Mouse (Mus musculus) gastrocnemius, postnatal 10 days (tissue): ENCODE measurements around the gene Shisa9. TPM values are rescaled to one million over a fixed set of nuclear protein-coding genes. Genes with fewer than 3 reads are reported as not detected.
"Not testable (repeated sequence)": the region's sequence is repeated elsewhere in the genome, so short reads cannot be mapped to it uniquely, and the experiment has no call there.

Source experiments
- DNase-seq: peaks from one replicate; pipeline ENCODE4 v3.0.0; 2021; ENCODE audit warnings: mixed read lengths
- long read RNA-seq, 2 experiments: library from polyadenylated mRNA; stranded (forward); transcript quantifications; one replicate each; pipeline ENCODE4 v2.0.0; 2021
- total RNA-seq, 2 experiments: library from RNA; stranded (reverse); gene quantifications; 2 replicates each; pipeline ENCODE4 v1.2.3; 2021

Gene Shisa9
- under 1 TPM; 0.21 to 0.59 TPM for total RNA-seq
- long read RNA-seq, experiment 1, result 0 reads
- long read RNA-seq, experiment 2, partial matches to known transcripts, result 0 of 1 reads
- long read RNA-seq, experiment 2, other reads (novel, unspliced or antisense), result 1 of 1 reads

DNA sequence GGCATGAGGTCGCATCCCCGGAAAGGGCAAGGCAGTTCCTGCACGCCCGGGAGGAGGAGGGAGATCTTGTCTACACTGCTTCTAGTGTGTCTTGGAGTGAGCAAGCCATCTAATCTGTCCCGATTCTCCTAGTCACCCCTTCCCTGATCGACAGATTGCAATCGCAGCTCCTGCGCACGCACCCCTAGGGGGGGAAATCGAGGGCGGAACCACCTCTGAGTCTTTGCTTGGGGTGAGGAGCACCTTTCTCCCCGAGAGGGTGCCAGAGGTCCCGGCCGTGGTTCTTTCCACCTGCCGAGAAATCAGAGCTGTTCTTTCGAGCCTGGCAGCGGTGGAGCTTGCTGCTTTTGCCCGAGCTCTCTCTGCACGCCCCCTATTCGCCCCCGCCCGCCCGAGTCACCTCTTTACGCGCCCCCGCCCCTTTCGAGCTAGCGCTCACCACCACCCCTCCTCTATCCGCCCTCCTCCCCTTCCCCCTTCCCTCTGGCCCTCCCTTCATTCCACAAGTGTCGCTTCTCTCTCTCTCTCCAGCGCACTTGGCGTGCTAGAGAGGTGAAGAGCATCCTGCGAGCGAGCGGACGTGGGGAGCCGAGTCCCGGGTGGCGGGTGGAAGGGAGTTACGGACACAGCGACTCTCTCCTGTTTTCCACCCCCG, at the start of gene Shisa9:
Gene Shisa9 (plus strand): TSS at position 498 of the 655 bp plus-strand sequence.
- peak; percentile 10 for DNase-seq

DNA sequence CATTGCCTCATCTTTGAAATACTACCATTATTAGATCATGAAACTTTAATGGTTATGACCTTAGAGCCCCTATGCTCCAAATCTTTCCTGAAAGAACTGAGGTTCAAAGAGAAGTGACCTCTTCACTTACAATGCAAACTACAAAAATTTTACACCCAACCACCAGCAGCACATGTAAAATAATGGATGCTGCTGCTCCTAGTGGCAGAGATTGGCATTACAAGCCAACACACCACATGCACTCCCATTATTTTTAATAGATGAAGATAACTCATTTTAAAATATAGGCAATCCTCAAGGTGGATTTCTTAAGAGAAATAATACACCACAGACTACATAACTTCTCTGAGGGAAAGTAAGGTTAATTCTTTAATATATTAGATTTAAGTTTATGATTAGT, 43.4 kb upstream of the Shisa9 start:
- DNase-seq, result peak; percentile 50

DNA sequence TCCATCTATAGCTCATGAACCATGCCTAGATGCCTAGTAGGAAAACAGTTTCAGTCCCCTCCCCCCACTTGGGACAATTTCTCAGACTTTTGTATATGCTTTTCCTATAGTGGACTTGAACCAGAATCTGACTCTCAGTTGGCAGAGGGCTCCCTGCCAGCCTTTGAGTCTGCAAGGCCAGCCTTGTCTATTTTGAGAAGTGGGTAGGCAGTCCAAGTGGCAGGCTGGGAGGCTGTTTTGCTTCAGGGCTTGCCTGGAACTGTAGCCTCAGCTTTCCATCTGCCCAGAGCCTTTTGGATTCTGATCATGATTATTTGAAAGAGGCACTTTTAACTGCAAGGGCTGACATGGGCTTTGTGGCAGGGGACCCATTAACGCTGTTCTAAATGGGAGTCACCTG, 23.2 kb upstream of the Shisa9 start:
- DNase-seq, result no peak

DNA sequence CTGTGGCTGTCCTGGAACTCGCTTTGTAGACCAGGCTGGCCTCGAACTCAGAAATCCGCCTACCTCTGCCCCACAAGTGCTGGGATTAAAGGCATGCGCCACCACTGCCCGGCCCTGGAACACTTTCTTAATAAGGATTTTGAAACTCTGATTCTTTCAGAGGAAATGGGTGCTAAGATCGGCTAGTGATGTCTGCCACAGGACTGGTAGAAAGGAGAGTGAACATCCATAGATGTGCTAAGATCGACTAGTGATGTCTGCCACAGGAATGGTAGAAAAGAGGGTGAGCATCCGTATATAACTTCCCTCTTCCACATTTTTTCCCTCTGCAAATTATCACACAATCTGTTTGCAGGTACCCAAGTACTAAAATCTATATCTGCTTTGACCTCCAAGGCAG, 17.9 kb upstream of the Shisa9 start:
- DNase-seq, result no peak

DNA sequence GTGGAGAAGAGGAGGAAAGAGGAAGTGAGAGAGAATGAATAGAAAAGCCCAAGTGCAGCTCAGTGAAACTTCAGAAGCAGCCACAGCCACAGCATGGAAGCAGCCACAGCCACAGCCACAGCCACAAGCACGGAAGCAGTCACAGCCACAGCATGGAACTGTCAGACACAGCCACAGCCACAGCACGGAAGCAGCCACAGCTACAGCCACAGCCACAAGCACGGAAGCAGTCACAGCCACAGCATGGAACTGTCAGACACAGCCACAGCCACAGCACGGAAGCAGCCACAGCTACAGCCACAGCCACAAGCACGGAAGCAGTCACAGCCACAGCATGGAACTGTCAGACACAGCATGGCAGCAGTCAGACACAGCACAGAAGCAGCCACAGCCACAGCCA, 17.1 kb upstream of the Shisa9 start:
- DNase-seq, result not testable (repeated sequence)

DNA sequence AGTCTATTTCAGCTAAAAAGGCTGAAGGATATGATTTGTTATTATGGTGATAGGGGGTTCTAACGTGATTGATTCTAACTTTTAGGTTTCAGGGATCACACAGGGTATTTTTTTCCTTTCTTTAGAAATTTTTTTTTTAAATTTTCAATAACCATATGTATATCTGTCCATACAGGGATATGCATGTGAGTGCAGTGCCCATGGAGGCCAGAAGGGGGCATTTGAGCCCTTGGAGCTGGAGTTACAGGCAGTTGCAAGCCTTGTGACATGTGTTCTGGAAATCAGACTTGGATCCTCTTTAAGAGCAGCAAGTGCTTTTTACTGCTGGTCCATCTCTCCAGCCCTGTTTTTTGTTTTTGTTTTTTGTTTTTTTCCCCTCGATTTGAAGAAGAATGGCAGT, 16.3 kb upstream of the Shisa9 start:
- DNase-seq, result no peak

DNA sequence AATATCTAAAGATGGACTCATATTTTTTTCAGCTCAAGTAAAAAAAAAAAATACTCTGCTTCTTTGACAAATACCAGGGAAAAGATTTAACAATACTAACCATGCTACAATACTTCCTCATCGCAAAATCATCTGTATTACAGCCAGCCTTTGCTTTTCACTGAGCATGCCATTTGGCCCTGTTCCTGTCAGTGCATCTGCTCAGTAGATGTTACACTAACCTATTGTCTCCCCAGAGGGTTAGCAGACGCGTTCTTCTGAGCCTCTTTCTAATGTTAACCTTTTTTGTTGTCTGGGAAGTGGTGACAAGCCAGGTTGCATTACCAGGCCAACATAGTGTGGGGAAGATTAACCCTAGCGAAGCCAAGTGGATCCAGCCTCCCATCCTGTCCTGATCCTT, 10.2 kb upstream of the Shisa9 start:
- no peak for DNase-seq

DNA sequence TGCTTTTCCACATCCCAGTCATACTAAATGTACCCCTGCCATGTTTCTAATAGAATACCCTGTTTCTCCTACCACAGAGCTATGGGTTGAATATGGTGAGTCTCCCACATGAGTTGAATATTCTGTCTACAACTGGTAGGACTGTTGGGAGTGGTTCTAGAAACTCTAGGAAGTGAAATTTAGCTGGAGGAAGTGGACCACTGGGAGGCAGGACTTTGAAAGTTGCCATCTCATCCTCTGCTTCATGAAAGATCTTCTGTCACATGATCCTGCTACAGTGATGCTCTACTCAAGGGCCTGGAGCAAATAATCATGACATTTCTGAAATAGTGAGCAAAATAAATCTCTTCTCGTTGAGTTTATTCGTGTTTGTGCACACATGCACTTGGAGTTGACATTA, 7.2 kb upstream of the Shisa9 start:
- DNase-seq, result no peak

DNA sequence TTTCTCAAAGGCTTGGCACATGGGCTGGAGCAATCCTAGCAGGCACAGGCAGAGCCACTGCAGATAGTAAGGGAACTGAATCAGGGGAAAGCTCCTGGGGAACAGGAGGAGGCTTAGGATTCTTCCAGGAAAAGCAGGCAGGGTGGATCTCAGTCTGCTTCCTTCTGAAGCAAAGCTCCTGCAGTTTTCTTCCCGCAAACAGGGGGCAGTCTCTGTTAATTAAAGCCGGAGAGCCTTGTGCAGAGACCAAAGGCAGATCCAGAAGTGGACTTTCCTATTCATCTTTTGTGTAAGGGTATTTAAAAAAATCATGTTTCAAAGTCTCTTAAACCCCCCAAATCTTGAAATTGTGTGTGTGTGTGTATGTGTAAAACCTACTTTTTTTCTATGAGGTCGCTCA, 3.1 kb upstream of the Shisa9 start:
- DNase-seq, result peak; percentile 24

DNA sequence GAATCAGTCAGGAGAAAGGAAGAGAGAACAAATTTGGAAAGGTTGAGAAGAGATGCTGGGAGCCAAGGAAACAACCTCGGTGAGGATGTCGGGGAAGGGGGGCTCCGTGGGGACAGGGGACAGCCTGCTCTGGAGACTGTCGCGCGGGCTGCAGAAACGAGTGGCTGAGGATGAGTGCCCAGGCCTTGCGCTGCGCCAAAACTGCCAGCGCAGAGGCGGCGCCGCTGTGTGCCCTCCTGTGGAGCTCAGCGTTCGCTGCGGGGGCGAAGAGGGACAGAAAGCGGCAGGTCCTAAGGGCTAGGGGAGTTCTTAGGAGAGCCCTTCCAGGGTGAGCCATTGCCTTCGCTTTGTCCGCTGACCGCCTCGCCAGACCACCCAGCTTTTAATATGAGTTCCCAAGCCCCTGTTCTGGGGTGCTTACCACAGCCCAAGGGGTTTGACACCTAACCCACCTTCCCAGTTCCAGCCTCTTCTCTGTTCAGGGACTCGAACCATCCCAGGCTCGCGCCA, 752 bp upstream of the Shisa9 start:
- peak; percentile 11 for DNase-seq

DNA sequence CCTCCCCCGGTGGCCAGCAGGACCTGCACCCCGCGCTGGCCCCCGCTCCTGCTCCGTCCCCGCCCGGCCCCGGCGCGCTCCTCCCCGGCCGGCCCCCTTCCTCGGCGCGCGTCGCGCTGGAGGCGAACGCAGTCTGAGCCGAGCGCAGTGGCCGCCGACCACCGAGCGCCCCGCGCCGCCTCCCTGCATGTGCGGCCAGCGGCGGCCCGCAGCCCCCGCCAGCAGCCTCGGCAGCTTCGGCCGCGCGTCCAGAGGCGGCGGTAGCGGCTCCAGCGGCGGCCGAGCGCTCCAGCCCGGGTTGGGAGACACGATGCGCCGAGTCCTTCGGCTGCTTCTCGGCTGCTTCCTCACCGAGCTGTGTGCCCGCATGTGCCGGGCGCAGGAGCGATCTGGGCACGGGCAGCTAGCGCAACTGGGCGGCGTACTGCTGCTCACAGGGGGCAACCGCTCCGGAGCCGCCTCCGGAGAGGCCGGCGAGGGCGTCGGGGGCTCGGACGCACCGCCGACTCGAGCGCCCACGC, 418 bp downstream of the Shisa9 start:
- DNase-seq, result peak; percentile 21

DNA sequence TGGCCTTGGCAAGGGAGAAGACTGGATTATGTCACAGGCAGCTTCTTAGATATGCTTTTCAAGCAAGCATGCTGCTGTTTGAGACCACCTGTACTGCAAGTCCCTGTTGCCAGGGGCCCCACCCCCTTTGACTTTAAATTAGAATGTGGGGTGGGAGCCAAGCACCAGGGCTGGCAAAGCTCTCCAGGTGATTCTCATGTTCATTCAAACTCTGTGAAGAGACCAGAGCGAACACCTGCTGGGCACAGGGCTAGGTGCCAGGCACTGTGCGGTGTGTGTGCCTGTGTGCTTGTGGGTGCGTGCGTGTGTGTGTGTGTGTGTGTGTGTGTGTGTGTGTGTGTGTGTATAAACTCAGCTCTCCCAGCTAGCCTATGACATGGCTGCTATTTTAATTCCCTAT, 3.1 kb downstream of the Shisa9 start:
- DNase-seq, result no peak

DNA sequence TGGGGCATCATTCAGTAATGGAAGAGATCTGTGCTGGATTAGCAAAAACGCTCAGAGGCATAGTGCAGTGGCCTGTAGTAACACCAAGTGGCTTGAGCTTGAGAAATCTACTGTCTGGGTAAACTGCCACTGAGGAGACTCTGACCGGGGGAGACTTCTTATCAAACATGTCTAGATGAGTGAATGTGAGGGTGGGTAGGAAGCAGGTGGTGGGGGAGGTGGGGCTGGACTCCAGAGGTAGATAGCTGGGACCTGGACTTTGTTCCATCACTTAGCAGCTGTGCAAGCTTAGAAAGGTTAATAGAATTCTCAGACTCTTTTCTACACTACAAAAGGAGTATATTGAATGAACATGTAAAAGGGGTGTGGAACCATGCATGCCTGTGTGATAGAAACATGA, 21.3 kb downstream of the Shisa9 start:
- no peak for DNase-seq

DNA sequence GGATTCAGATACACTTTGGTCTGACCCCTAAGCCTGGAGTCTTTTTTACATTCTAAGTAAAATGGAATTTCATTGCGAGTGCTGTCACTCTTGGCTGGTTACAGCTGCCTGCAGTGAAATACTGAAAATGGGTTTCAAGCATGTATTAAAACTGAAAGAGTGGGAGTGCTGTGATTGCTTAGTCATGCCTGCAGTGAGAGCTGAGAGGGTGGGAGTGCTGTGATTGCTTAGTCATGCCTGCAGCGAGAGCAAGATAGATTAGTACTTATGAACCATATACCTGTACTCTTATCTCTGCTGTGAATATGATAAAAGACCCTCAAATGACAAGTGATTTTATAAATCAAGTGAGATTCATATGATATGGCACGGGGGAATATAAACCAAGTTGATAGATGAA, 26.2 kb downstream of the Shisa9 start:
- no peak for DNase-seq

DNA sequence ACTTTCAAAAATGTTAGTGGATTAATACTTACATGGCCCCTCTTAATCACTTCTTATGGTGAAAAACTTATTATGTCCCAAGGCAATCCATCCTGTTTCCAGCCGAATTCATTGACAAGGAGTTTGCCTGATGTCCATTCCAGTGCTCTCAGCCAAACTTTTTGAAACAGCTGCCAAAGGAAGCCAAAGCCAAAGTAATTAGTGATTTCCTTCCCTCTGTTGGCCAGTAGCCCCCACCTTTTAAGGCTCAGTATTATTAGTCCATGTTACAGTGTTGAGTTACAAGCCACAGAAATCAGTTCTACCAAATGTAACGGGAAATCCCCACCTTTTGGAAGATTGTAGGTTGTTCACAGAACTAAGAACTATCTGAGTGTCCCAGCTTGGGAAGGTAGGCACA, 28.8 kb downstream of the Shisa9 start:
- no peak for DNase-seq

DNA sequence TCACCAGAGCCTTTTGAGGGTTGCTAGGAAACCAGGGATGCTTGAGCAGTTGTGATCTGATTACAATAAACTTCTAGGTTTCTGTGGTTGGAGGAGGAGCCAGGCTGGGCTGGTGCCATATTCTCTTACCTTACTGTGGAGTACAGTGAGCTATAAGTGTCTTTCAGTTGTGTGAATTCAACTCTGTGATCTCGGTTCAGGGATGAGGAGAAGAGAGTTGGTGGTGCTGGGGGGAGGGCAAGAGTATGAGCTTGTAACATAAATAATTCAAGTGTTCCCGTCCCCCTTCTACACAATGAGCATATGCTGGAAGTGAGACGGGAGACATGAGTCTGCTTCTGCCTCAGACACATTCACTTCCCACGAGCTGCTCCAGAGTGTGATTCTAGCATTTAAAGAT, 30.6 kb downstream of the Shisa9 start:
- DNase-seq, result no peak

DNA sequence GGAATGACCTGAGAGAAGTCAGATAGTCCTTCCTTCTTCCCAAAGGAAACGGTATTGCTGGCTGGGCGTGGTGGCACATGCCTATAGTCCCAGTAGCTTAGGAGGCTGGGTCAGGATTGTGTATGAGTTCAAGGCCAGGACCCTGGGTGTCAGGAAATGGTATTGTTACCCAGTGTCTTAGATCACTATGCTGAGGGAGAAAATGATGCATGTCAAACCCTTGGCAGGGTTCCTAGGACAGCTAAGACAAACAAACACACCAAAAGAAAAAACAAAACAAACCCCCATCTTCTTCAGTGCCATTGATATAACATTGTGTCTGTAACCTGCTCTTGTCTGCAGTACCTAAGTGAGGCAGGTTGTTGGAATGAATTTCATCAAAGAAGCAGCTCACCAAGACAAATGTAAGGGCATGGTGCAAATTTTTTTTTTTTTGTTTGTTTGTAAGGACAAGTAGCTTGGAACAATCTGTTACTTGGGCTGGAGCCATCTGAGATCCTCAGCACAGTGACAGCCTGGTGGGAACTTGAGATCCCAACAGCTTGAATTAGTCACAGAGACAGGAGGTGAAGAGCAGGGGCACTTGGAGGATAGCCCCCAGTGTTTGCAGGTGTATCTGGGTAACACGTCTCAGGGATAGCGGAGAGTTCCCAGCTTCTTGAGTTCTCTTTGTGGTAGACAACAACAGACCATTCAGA, 34.2 kb downstream of the Shisa9 start:
- no peak for DNase-seq

DNA sequence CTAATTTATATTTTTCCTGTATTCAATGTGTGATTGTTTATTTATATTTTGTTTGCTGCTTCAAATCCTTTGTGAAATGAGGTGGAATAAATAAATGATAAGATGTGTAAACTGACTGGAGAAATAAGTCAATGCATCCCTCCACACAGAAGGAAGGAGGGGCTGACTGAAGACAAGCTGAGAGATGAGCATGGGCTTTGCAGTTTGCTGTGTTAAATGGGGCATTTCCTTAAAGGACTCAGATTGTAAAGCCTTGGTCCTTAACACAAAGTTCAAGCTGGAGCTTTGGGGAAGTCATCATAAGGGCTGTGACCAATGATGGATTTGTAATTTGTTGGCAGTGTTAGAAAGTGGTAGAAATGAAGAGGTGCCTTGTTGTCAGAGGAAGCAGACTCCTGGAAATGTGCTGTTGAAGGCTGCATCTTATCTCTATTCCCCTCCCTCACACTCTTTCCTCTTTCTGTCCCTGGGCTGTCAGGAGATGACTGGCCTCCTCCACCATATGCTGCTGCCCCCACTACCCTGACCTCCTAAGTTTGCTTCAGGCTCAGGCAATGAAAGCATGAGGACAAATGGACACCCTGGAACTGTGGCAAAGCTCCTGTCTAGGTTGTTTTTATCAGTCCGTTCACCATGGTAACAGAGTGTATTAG, 36.3 kb downstream of the Shisa9 start:
- DNase-seq, result no peak

DNA sequence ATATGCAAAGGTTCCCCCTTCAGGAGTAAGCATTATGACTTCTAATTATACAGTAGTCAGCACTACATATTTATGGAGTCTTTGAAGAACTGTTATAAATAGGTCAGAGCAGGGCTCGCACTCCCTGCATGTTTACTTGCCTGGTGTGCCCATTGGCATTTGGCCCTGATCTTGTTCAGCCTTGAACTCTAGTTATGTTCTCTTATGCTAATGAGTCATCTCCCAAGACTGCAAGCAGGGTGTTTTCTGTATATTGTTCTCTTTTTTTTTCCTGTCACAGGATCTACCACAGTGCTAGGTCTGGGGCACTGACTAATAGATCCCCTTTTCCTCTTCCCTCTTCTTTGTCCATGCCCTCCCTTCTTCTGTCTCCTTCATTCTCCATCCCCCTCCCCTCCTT, 48.5 kb downstream of the Shisa9 start:
- no peak for DNase-seq

DNA sequence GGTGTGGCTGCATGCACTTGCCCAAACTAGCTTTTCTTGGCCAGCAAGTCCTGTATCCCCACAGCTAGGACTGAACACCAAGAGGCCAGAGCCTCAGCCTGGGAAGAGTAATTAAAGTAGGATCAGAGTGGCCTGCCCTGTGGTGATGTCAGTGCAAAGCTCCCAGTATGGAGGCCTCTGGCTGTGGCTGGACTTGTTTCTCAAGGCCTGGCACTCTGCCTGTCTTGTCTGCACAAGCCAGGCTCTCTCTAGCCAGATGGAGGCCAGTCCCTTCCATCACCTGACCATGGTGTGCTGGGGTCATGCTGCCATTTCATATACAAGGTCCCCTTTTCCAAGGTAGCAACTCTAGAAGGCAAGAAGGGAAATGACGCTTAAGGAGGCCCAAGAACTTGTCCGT, 51.0 kb downstream of the Shisa9 start:
- no peak for DNase-seq

DNA sequence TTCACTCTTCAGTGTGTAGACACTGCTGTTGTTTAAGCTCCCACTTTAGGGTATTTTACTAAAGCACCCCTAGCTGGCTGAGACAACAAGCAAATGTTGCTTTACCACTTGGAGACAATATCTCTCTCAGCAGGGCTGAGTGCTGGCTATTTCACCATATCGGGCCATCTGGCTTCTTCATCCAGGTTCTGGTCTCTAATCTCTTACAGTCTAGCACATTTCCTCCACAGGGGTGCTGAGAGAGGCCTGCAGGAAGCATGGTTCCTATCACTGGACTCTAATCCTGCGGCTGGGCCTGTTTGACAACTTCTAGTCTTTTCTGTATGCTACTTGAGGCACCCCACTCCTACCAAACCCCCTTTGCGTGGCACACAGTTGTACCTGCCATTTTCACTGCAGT, 51.7 kb downstream of the Shisa9 start:
- DNase-seq, result no peak

DNA sequence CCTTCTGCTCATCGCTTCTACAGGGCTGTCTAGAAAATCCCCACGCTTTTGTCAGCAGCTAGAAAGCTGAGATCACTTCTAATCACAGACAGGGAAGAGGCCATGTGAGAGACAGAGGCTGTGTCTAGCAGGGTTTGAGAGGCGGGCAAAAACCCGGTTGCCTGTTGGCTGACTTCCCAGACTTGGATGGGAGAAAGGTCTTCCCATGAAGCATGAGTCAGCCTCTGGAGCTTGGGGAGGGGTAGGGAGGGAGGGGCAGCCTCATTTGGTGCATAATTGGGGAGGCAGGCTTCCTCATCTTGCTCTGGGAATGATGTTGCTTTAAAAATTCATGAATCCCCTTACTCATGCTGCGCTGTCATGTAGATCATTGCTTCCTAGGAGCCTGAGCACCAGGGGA, 57.0 kb downstream of the Shisa9 start:
- peak; percentile 34 for DNase-seq

DNA sequence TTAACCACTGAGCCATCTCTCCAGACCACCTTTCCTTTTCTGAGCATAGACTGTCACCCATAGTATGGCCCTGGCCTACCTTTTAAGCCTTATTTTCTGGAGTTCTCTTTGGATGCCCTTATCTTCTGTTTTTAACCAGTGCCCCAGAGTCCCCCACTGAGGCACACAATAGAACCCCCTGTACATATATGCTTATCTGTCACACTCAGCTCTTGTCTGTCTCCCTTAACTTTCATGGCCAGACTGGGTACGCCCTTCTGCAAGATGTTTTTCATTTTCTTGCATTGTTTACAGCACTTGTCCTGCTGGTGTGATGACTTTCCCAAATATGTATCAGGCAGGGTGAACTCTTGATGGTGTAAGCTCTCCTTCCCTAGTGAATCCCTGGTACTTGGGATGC, 68.1 kb downstream of the Shisa9 start:
- DNase-seq, result no peak
